Mouse (Mus musculus): ENCODE data around the gene Prpsap1. TPM values are rescaled to one million over a fixed set of nuclear protein-coding genes. Genes with fewer than 3 reads are reported as not detected.

The Prpsap1 gene
- polyA plus RNA-seq, 1 experiment from 2014 or later = 187 TPM

DNA sequence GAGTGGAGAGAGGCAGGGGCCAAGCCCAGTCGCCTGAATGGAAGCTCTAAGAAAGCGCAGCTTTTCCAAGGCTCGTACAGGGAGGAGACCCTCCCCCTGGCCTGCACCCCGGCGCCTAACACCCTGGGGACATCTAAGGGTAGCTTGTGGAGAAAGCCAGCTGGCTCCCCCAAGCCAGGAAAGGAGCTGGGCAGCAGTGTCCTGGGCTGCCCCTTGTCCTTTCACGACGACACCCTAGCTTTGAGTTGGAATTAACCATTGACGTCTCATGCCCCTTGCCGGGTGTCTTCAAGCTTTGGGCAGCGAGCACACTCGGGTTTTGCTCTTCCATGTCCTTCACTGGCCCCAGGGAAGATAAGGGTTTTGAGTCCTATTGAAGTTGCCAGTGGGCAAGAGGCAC lies 56.5 kb downstream of the Prpsap1 start:
- H3K4me3 ChIP-seq = no peak overlapping the region
- H3K27ac ChIP-seq = 0 out of 2 replicates have a peak overlapping the region, but pooled peaks have one; percentile 33
- no peak overlapping the region; the same call in 1 of the 2 replicates for H3K4me2 ChIP-seq
- 77% methylated on average over 11 of the region's 11 CpGs for WGBS
- H3K9me3 ChIP-seq = no peaks in the 10 kb centered on the region
- no peak overlapping the region for H3K9ac ChIP-seq
- no peaks in the 10 kb centered on the region for H3K27me3 ChIP-seq
- ATAC-seq (ENCODE audit: borderline replicate concordance, extremely low read depth, low FRiP score, low TSS enrichment) = no peak
- H3K36me3 ChIP-seq = peaks cover 24% of the 10 kb centered on the region
- H3K4me1 ChIP-seq = peaks cover 48% of the 10 kb centered on the region

DNA sequence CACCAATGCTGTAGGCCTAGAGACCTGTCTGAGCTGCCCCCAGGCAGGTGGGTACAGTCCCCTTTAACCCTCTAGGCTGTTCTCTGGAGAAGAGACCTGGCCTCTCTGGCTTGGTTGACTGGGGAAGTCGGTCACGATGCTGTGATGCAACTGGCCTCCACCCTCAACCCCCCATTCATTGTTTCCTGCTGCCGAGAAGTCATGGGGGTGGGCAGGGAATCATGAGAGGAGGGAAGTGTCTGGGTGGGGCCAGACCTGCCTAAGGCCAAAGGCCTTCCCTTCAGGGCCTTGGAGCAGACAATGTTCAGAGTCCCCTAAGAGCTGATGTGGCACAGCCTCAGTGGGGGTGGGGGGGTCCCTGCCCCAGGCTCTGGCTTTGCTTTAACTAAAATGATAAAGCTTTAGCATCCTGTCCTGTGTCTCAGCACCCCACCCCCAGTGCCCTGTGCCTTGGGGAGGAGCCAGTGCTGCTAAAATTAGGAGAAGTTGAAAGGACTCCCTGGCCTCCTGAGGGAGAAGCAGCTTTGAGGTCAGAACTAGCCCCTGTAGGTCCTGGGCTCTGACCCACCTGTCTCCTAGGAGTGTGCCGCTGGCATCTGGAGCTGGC lies 57.2 kb downstream of the Prpsap1 start:
- 54% methylated on average over 4 of the region's 4 CpGs for WGBS
- H3K4me1 ChIP-seq = peaks cover 52% of the 10 kb centered on the region
- H3K27me3 ChIP-seq = no peaks in the 10 kb centered on the region
- peaks cover 24% of the 10 kb centered on the region for H3K36me3 ChIP-seq
- ATAC-seq (ENCODE audit: borderline replicate concordance, extremely low read depth, low FRiP score, low TSS enrichment) = no peak
- peak overlapping the region; percentile 74 for H3K4me2 ChIP-seq
- peak overlapping the region; percentile 83; the same call in 1 of the 2 replicates for H3K9ac ChIP-seq
- 0 out of 2 replicates have a peak overlapping the region, but pooled peaks have one; percentile 33 for H3K27ac ChIP-seq
- peak overlapping the region; percentile 5; the same call in 1 of the 2 replicates for H3K4me3 ChIP-seq
- no peaks in the 10 kb centered on the region for H3K9me3 ChIP-seq

DNA sequence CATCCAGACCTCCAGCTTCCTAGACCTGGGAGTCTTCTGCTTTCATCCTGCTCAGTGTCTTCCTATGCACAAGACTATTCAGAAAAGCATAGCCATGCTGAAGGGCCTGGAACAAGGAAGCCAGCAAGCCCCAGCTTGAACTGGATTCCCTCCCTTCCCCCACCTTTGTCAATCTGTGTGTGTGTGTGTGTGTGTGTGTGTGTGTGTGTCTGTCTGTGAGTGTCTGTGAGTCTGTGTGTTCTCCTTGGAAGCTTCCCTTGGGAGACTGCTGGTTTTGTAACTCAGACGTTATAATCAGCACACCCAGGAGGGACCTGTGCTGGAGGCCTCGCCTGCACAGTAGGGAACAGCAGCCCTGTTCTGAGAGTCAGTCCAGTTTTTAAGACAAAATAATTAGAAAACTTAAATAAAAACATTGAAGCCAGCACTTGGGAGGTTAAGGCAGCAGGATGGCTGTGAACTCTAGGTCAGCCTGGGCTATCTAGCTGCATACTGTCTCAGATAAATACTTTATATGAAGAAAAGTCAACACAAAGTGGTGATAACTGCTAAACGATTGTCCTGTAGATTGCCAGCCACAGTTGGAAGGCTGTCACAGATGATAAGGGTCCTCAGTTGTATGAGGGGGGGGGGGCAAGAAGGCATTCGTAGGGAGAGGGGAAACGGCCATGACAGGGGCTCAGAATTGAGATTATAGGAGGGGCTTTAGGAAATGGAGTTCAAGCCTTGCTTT lies 57.8 kb downstream of the Prpsap1 start:
- H3K9me3 ChIP-seq = no peaks in the 10 kb centered on the region
- peak overlapping the region; percentile 33; the same call in 1 of the 2 replicates for H3K27ac ChIP-seq
- H3K9ac ChIP-seq = peak overlapping the region; percentile 83; the same call in 1 of the 2 replicates
- no peak for ATAC-seq (ENCODE audit: borderline replicate concordance, extremely low read depth, low FRiP score, low TSS enrichment)
- peak overlapping the region; percentile 74 for H3K4me2 ChIP-seq
- H3K4me1 ChIP-seq = peaks cover 56% of the 10 kb centered on the region
- H3K27me3 ChIP-seq = no peaks in the 10 kb centered on the region
- H3K4me3 ChIP-seq = peak overlapping the region; percentile 82; the same call in 1 of the 2 replicates
- peaks cover 24% of the 10 kb centered on the region for H3K36me3 ChIP-seq
- WGBS = 30% methylated on average over 5 of the region's 5 CpGs

DNA sequence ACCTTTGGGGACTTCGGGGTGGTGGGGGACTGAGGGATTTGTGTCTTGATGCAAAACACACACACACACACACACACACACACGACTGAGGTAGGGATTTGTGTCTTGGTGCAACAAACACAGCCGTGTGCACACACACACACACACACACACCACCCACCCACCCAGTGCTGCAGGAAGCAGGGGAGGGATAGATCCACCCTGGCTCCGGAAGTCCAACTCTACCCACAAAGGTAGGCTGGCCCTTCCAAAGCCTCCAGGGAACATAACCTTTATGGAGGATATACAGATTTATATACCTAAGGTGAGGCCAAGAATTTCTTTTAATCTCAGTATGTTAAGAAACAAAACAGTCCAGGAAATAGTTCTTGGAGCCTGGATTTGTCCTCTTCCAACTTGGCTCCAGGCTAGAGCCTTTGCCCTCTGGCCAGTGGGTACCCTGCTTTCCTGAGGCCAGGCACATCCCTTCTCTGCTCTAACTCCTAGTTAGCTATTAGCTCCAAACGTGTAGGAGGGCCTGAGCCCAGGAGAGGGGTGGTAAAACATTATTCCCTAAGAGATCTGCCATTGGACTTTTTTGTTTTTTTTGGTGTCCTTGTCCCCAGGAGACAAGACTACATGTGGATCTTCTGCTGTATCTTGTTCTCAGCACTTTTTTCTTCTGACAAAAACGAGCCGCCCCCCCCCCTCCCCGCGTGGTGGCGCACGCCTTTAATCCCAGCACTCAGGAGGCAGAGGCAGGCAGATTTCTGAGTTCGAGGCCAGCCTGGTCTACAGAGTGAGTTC lies 58.8 kb downstream of the Prpsap1 start:
- H3K4me2 ChIP-seq = peak overlapping the region; percentile 74
- ATAC-seq (ENCODE audit: borderline replicate concordance, extremely low read depth, low FRiP score, low TSS enrichment) = no peak
- H3K9me3 ChIP-seq = no peaks in the 10 kb centered on the region
- H3K4me3 ChIP-seq = peak overlapping the region; percentile 82
- H3K27me3 ChIP-seq = 0 out of 2 replicates have a peak, but pooled peaks cover 3% of the 10 kb centered on the region
- peak overlapping the region; percentile 94 for H3K27ac ChIP-seq
- H3K4me1 ChIP-seq = peaks cover 54% of the 10 kb centered on the region
- H3K36me3 ChIP-seq = peaks cover 24% of the 10 kb centered on the region
- peak overlapping the region; percentile 83 for H3K9ac ChIP-seq
- 49% methylated on average over 12 of the region's 12 CpGs for WGBS

DNA sequence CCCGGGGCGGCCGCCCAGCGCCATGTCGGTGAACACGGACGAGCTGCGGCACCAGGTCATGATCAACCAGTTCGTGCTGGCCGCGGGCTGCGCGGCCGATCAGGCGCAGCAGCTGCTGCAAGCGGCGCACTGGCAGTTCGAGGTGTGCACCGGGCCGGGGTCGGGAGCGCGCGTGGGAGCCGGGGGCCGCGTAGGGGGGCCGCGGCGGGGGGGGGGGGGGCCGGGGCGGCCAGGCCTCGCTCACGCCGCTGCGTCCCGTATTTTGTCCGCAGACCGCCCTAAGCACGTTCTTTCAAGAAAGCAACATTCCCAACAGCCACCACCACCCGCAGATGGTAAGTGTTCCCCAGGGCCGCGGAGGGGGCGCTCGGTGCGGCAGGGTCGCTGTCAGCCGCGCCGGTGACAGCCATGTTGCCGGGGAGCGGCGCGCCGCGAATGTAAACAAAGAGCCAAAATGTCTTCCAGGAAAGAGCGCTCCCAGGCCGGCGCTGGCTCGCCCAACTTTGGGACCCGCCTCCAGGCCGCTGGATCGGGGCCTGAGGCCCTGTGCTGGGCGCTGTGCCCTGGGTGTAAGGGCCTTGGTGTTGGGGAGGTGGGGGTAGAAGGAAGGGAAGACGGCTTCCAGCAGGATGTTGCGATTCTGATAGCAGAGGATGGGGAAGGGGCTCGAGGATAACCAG lies 59.6 kb downstream of the Prpsap1 start:
- 0 out of 2 replicates have a peak, but pooled peaks cover 3% of the 10 kb centered on the region for H3K27me3 ChIP-seq
- H3K27ac ChIP-seq = peak overlapping the region; percentile 94
- peaks cover 51% of the 10 kb centered on the region for H3K4me1 ChIP-seq
- H3K9me3 ChIP-seq = no peaks in the 10 kb centered on the region
- peak overlapping the region; percentile 74 for H3K4me2 ChIP-seq
- peak overlapping the region; percentile 82 for H3K4me3 ChIP-seq
- under 1% methylated on average over 37 of the region's 67 CpGs for WGBS
- ATAC-seq (ENCODE audit: borderline replicate concordance, extremely low read depth, low FRiP score, low TSS enrichment) = peak; percentile 9; the same call in 1 of the 2 replicates
- peaks cover 21% of the 10 kb centered on the region for H3K36me3 ChIP-seq
- H3K9ac ChIP-seq = peak overlapping the region; percentile 83

DNA sequence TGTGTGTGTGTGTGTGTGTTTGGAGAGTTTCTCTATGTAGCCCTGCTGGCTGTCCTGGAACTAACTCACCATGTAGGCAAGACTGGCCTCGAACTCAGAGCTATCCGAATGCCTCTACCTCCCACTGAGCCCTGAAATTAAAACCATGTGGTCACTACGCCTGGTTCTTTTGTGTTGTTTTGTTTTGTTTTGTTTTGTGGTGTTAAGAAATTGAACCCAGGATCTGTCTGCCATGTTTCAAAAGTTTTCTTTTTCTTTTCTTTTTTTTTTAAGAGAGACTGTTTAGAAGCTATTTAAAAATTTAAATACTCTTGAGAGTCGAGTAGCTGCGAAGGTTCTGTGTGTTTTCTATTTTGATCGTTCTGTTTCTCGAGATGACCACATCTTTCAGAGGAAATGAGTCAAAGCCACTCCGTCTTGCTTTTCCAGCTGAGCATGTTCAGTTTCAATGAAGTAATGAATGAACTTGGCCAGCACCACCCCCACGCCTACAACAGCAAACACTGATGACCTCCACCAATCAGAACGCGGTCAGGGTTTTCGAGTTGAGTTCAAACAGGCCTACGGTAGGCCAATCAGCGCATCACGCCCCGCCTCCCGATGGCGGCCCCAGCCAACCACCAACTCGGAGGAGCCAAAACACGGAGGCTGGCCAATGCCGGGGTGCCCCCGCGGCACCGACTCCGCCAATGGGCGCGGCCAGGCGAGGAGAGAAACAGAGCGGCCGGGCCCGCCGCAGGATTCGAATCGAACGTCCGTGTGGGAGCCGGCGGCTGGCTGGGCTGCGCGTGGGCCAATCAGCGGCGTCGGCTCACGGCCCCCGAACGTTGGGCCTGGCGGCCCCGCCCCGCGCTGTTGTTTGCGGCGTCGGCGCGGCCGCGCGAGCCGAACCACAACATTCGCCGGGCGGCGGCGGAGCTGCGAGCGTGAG lies 60.4 kb downstream of the Prpsap1 start, which contains the start of gene Ubald2:
Gene Ubald2 (plus strand): TSS at position 739 of the 931 bp plus-strand sequence.
- Histone ChIP-seq H3K27ac (peak within 1 kb of the TSS; percentile 94), H3K9me3 (no peaks in the 10 kb centered on the region), H3K36me3 (peaks cover 14% of the 10 kb centered on the region), H3K4me2 (peak within 1 kb of the TSS; percentile 74), H3K4me1 (peaks cover 54% of the 10 kb centered on the region), H3K4me3 (peak within 1 kb of the TSS; percentile 82), H3K9ac (peak within 1 kb of the TSS; percentile 83), H3K27me3 (0 out of 2 replicates have a peak, but pooled peaks cover 3% of the 10 kb centered on the region)
- ATAC-seq (ENCODE audit: borderline replicate concordance, extremely low read depth, low FRiP score, low TSS enrichment) = peak; percentile 97
- WGBS = 2% methylated on average over 60 of the region's 66 CpGs

DNA sequence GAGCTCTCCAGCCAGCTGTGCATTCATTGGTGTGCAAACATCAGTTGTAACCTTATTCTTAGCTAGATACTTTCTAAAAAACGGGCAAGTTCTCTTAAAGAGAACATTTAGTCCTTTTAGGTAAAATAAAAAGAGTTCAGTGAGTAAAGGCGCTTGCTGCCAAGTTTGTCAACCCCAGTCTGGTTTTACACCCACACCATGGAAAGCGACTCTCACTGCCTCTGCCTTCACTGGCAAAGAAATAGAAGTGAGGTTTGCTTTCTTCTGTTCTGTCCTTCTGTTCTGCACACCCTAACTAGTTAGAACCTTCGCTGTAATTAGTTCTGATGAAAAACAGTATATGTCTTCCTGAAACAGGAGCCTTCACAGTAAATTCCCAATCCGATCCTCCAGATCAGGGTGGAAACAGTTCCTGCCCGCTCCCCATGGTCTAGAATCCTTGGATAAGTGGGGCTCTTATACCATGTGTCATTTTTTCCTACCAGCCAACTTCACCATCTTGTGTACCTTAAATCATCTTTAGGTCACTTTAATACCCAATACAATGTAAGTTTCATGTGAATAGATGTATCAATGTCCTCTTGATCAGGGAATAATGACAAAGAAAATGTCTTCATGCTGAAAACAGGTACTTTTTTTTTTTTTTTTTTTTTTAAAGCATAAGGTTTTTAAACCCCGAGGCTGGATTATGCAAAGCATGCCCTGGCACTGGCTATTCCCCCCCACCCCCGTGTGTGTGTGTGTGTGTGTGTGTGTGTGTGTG lies 61.2 kb downstream of the Prpsap1 start:
- Histone ChIP-seq H3K9me3 (no peaks in the 10 kb centered on the region), H3K4me2 (peak overlapping the region; percentile 44; the same call in 1 of the 2 replicates), H3K36me3 (peaks cover 14% of the 10 kb centered on the region), H3K4me3 (no peak overlapping the region), H3K27ac (no peak overlapping the region), H3K9ac (no peak overlapping the region), H3K4me1 (peaks cover 54% of the 10 kb centered on the region), H3K27me3 (0 out of 2 replicates have a peak, but pooled peaks cover 3% of the 10 kb centered on the region)
- 56% methylated on average over 8 of the region's 8 CpGs for WGBS
- ATAC-seq (ENCODE audit: borderline replicate concordance, extremely low read depth, low FRiP score, low TSS enrichment) = no peak

DNA sequence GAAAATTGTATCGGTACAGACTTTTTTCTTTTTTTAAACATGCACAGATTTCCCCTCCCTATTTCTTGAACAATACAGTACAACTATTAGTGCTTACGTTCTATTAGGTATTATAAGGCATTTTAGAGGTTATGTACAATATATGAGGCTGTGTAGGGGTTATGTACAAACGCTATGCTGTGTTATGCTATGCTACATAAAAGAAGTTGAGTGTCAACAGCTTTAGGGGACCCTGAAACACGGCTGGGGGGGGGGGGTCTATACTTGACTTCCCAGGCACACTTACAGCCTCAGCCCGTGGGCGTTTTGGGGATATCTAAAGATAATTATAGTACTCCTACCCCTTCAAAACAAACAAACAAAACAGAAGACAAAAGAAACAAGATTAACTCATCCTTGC lies 61.9 kb downstream of the Prpsap1 start:
- Histone ChIP-seq H3K36me3 (peaks cover 8% of the 10 kb centered on the region; the same call in 1 of the 2 replicates), H3K4me2 (no peak overlapping the region), H3K4me1 (peaks cover 49% of the 10 kb centered on the region), H3K27ac (peak overlapping the region; percentile 45; the same call in 1 of the 2 replicates), H3K9ac (no peak overlapping the region), H3K4me3 (no peak overlapping the region), H3K27me3 (0 out of 2 replicates have a peak, but pooled peaks cover 3% of the 10 kb centered on the region), H3K9me3 (no peaks in the 10 kb centered on the region)
- 47% methylated on average over 6 of the region's 6 CpGs for WGBS
- no peak for ATAC-seq (ENCODE audit: borderline replicate concordance, extremely low read depth, low FRiP score, low TSS enrichment)

DNA sequence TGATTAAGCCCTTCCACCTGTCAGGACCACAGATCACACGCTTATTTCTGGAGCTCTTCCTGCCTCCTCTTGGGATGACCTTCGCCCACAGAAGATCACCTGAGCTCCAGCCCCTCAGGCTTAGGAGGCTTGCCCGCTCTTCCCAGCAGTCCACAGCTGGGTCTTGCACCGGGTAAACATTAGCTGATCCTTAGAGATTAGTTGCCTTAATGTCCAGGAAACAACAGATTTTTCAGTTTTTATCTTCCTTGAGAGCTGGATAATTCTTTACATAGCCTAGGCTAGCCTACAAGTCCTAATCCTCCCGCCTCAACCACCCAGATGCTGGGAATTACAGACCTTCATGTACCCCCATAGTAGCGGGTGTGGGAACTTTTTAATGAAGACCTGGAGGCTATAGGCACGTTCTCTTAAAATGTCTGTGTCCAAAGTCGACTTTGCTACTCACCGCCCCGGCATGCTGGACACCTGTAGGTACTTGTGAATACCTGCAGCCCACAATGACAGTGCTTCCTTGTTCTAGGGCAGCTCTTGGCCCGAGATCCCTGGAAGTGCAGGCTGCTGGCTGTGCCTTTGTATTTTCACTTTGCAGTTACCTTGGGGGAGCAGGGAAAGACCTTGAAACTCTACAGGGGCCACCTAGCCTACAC lies 62.4 kb downstream of the Prpsap1 start:
- Histone ChIP-seq H3K4me3 (no peak overlapping the region), H3K9me3 (no peaks in the 10 kb centered on the region), H3K4me2 (peak overlapping the region; percentile 34), H3K36me3 (peaks cover 2% of the 10 kb centered on the region; the same call in 1 of the 2 replicates), H3K4me1 (peaks cover 43% of the 10 kb centered on the region), H3K9ac (no peak overlapping the region), H3K27me3 (0 out of 2 replicates have a peak, but pooled peaks cover 3% of the 10 kb centered on the region), H3K27ac (peak overlapping the region; percentile 45)
- no peak for ATAC-seq (ENCODE audit: borderline replicate concordance, extremely low read depth, low FRiP score, low TSS enrichment)
- WGBS = 36% methylated on average over 11 of the region's 11 CpGs
